Mouse (Mus musculus): ENCODE measurements around the gene Msi2.
A peak's percentile ranks its signal among the peaks of the same experiment; 100 is the strongest.

Gene Msi2

GRCm38 (mm10) chr11:88357325-88357724, 361.0 kb downstream of the Msi2 start:
- Histone ChIP-seq H3K27me3 (ENCODE audit: insufficient read depth, low read length) (no peaks in the 10 kb centered on the region), H3K4me1 (replicated peaks; ENCODE audit: low read depth, low read length) (peaks cover 25% of the 10 kb centered on the region), H3K36me3 (ENCODE audit: insufficient read depth, low read length) (peaks cover 52% of the 10 kb centered on the region), H3K4me3 (replicated peaks; ENCODE audit: low read length) (no peak overlapping the region), H3K9me3 (ENCODE audit: low read length) (0 out of 2 replicates have a peak, but pooled peaks cover 5% of the 10 kb centered on the region)
- TF ChIP-seq POU5F1 (IDR thresholded peaks at IDR 0.05; ENCODE audit: borderline replicate concordance, low read length) (no peak), NANOG (IDR thresholded peaks at IDR 0.05; ENCODE audit: borderline replicate concordance, low read length) (no peak), CTCF (conservative IDR thresholded peaks at IDR 0.05; ENCODE audit: low read length) (no peak)

- TF ChIP-seq CTCF (conservative IDR thresholded peaks at IDR 0.05; ENCODE audit: low read length) (no peak), NANOG (IDR thresholded peaks at IDR 0.05; ENCODE audit: borderline replicate concordance, low read length) (no peak), POU5F1 (IDR thresholded peaks at IDR 0.05; ENCODE audit: borderline replicate concordance, low read length) (no peak)
- Histone ChIP-seq H3K4me3 (replicated peaks; ENCODE audit: low read length) (no peak overlapping the region), H3K4me1 (replicated peaks; ENCODE audit: low read depth, low read length) (peaks cover 25% of the 10 kb centered on the region), H3K9me3 (ENCODE audit: low read length) (0 out of 2 replicates have a peak, but pooled peaks cover 5% of the 10 kb centered on the region), H3K36me3 (ENCODE audit: insufficient read depth, low read length) (peaks cover 57% of the 10 kb centered on the region), H3K27me3 (ENCODE audit: insufficient read depth, low read length) (no peaks in the 10 kb centered on the region)
These were observed 361.6 kb downstream of the Msi2 start for GRCm38 (mm10) chr11:88356598-88357290.

GRCm38 (mm10) chr11:88356016-88356415, 362.3 kb downstream of the Msi2 start:
- Histone ChIP-seq H3K9me3 (ENCODE audit: low read length) (0 out of 2 replicates have a peak, but pooled peaks cover 5% of the 10 kb centered on the region), H3K27me3 (ENCODE audit: insufficient read depth, low read length) (no peaks in the 10 kb centered on the region), H3K4me3 (replicated peaks; ENCODE audit: low read length) (no peak overlapping the region), H3K36me3 (ENCODE audit: insufficient read depth, low read length) (peaks cover 56% of the 10 kb centered on the region), H3K4me1 (replicated peaks; ENCODE audit: low read depth, low read length) (peaks cover 25% of the 10 kb centered on the region)
- no peak for TF ChIP-seq NANOG (IDR thresholded peaks at IDR 0.05; ENCODE audit: borderline replicate concordance, low read length)
- TF ChIP-seq POU5F1 (IDR thresholded peaks at IDR 0.05; ENCODE audit: borderline replicate concordance, low read length): no peak
- no peak for TF ChIP-seq CTCF (conservative IDR thresholded peaks at IDR 0.05; ENCODE audit: low read length)

GRCm38 (mm10) chr11:88354771-88355170, 363.5 kb downstream of the Msi2 start:
- TF ChIP-seq NANOG (IDR thresholded peaks at IDR 0.05; ENCODE audit: borderline replicate concordance, low read length): no peak
- TF ChIP-seq POU5F1 (IDR thresholded peaks at IDR 0.05; ENCODE audit: borderline replicate concordance, low read length): no peak
- peaks cover 25% of the 10 kb centered on the region for H3K4me1 ChIP-seq (replicated peaks; ENCODE audit: low read depth, low read length)
- no peak overlapping the region for H3K4me3 ChIP-seq (replicated peaks; ENCODE audit: low read length)
- H3K27me3 ChIP-seq (ENCODE audit: insufficient read depth, low read length): no peaks in the 10 kb centered on the region
- H3K36me3 ChIP-seq (ENCODE audit: insufficient read depth, low read length): peaks cover 47% of the 10 kb centered on the region
- 0 out of 2 replicates have a peak, but pooled peaks cover 5% of the 10 kb centered on the region for H3K9me3 ChIP-seq (ENCODE audit: low read length)

GRCm38 (mm10) chr11:88351722-88352473, 366.4 kb downstream of the Msi2 start:
- peaks cover 59% of the 10 kb centered on the region for H3K36me3 ChIP-seq (ENCODE audit: insufficient read depth, low read length)
- H3K4me1 ChIP-seq (replicated peaks; ENCODE audit: low read depth, low read length): peaks cover 13% of the 10 kb centered on the region
- TF ChIP-seq POU5F1 (IDR thresholded peaks at IDR 0.05; ENCODE audit: borderline replicate concordance, low read length) (no peak), CTCF (conservative IDR thresholded peaks at IDR 0.05; ENCODE audit: low read length) (no peak), NANOG (IDR thresholded peaks at IDR 0.05; ENCODE audit: borderline replicate concordance, low read length) (no peak)
- H3K4me3 ChIP-seq (replicated peaks; ENCODE audit: low read length): no peak overlapping the region
- H3K9me3 ChIP-seq (ENCODE audit: low read length): no peaks in the 10 kb centered on the region
- no peaks in the 10 kb centered on the region for H3K27me3 ChIP-seq (ENCODE audit: insufficient read depth, low read length)

GRCm38 (mm10) chr11:88348690-88349089, 369.6 kb downstream of the Msi2 start:
- H3K4me1 ChIP-seq (replicated peaks; ENCODE audit: low read depth, low read length): no peaks in the 10 kb centered on the region; the same call in 1 of the 2 replicates
- no peaks in the 10 kb centered on the region for H3K9me3 ChIP-seq (ENCODE audit: low read length)
- no peaks in the 10 kb centered on the region for H3K27me3 ChIP-seq (ENCODE audit: insufficient read depth, low read length)
- H3K4me3 ChIP-seq (replicated peaks; ENCODE audit: low read length): peak overlapping the region; percentile 45; the same call in 1 of the 2 replicates
- peaks cover 57% of the 10 kb centered on the region for H3K36me3 ChIP-seq (ENCODE audit: insufficient read depth, low read length)
- TF ChIP-seq NANOG (IDR thresholded peaks at IDR 0.05; ENCODE audit: borderline replicate concordance, low read length) (no peak), CTCF (conservative IDR thresholded peaks at IDR 0.05; ENCODE audit: low read length) (no peak), POU5F1 (IDR thresholded peaks at IDR 0.05; ENCODE audit: borderline replicate concordance, low read length) (no peak)

- peaks cover 50% of the 10 kb centered on the region for H3K36me3 ChIP-seq (ENCODE audit: insufficient read depth, low read length)
- H3K9me3 ChIP-seq (ENCODE audit: low read length): no peaks in the 10 kb centered on the region
- no peak for TF ChIP-seq NANOG (IDR thresholded peaks at IDR 0.05; ENCODE audit: borderline replicate concordance, low read length)
- no peak for TF ChIP-seq CTCF (conservative IDR thresholded peaks at IDR 0.05; ENCODE audit: low read length)
- TF ChIP-seq POU5F1 (IDR thresholded peaks at IDR 0.05; ENCODE audit: borderline replicate concordance, low read length): no peak
- H3K4me1 ChIP-seq (replicated peaks; ENCODE audit: low read depth, low read length): no peaks in the 10 kb centered on the region; the same call in 1 of the 2 replicates
- H3K4me3 ChIP-seq (replicated peaks; ENCODE audit: low read length): no peak overlapping the region
- no peaks in the 10 kb centered on the region for H3K27me3 ChIP-seq (ENCODE audit: insufficient read depth, low read length)
These were observed 370.3 kb downstream of the Msi2 start for GRCm38 (mm10) chr11:88348056-88348455.

- Histone ChIP-seq H3K36me3 (ENCODE audit: insufficient read depth, low read length) (peaks cover 36% of the 10 kb centered on the region), H3K9me3 (ENCODE audit: low read length) (no peaks in the 10 kb centered on the region), H3K27me3 (ENCODE audit: insufficient read depth, low read length) (no peaks in the 10 kb centered on the region), H3K4me3 (replicated peaks; ENCODE audit: low read length) (no peak overlapping the region), H3K4me1 (replicated peaks; ENCODE audit: low read depth, low read length) (peaks cover 2% of the 10 kb centered on the region)
- TF ChIP-seq CTCF (conservative IDR thresholded peaks at IDR 0.05; ENCODE audit: low read length) (no peak), NANOG (IDR thresholded peaks at IDR 0.05; ENCODE audit: borderline replicate concordance, low read length) (no peak), POU5F1 (IDR thresholded peaks at IDR 0.05; ENCODE audit: borderline replicate concordance, low read length) (no peak)
These were observed 372.2 kb downstream of the Msi2 start for GRCm38 (mm10) chr11:88346066-88346465.

Measured in E14TG2a.4 (cell line).